Mouse (Mus musculus): ENCODE measurements around the gene Ccdc81.

The Ccdc81 gene

GRCm38 (mm10) chr7:89867221-89867620 lies 36.2 kb downstream of the Ccdc81 start:
- DNase-seq (ENCODE audit: low spot score in 2 of 2), result no peak

- DNase-seq (ENCODE audit: low spot score in 2 of 2), result no peak
These were observed 38.7 kb downstream of the Ccdc81 start for GRCm38 (mm10) chr7:89864769-89865168.

- DNase-seq (ENCODE audit: low spot score in 2 of 2), result no peak
These were observed 46.8 kb downstream of the Ccdc81 start for GRCm38 (mm10) chr7:89856440-89857217.

- DNase-seq (ENCODE audit: low spot score in 2 of 2), result no peak
These were observed 48.2 kb downstream of the Ccdc81 start for GRCm38 (mm10) chr7:89855196-89855595.

GRCm38 (mm10) chr7:89853131-89853530 lies 50.3 kb downstream of the Ccdc81 start:
- no peak for DNase-seq (ENCODE audit: low spot score in 2 of 2)

GRCm38 (mm10) chr7:89852158-89853095 lies 51.0 kb downstream of the Ccdc81 start:
- no peak for DNase-seq (ENCODE audit: low spot score in 2 of 2)

- no peak for DNase-seq (ENCODE audit: low spot score in 2 of 2)
These were observed 52.9 kb downstream of the Ccdc81 start for GRCm38 (mm10) chr7:89850510-89850909.

- DNase-seq (ENCODE audit: low spot score in 2 of 2), result no peak
These were observed 57.8 kb downstream of the Ccdc81 start for GRCm38 (mm10) chr7:89845669-89846068.

GRCm38 (mm10) chr7:89843533-89843932 lies 59.9 kb downstream of the Ccdc81 start:
- DNase-seq (ENCODE audit: low spot score in 2 of 2), result no peak

- no peak for DNase-seq (ENCODE audit: low spot score in 2 of 2)
These were observed 60.3 kb downstream of the Ccdc81 start for GRCm38 (mm10) chr7:89843121-89843520.

GRCm38 (mm10) chr7:89842404-89842715 lies 61.1 kb downstream of the Ccdc81 start:
- no peak for DNase-seq (ENCODE audit: low spot score in 2 of 2)

GRCm38 (mm10) chr7:89841670-89842403 lies 61.6 kb downstream of the Ccdc81 start:
- DNase-seq (ENCODE audit: low spot score in 2 of 2), result peak; percentile 62 to 86

- DNase-seq (ENCODE audit: low spot score in 2 of 2), result no peak
These were observed 63.7 kb downstream of the Ccdc81 start for GRCm38 (mm10) chr7:89839721-89840120.

GRCm38 (mm10) chr7:89837841-89838240 lies 65.6 kb downstream of the Ccdc81 start:
- DNase-seq (ENCODE audit: low spot score in 2 of 2), result no peak

- DNase-seq (ENCODE audit: low spot score in 2 of 2), result no peak
These were observed 66.8 kb downstream of the Ccdc81 start for GRCm38 (mm10) chr7:89836676-89837075.

GRCm38 (mm10) chr7:89835566-89835965 lies 67.9 kb downstream of the Ccdc81 start:
- no peak for DNase-seq (ENCODE audit: low spot score in 2 of 2)

- no peak for DNase-seq (ENCODE audit: low spot score in 2 of 2)
These were observed 69.9 kb downstream of the Ccdc81 start for GRCm38 (mm10) chr7:89833521-89833920.

- DNase-seq (ENCODE audit: low spot score in 2 of 2), result no peak
These were observed 74.2 kb downstream of the Ccdc81 start for GRCm38 (mm10) chr7:89829201-89829600.

GRCm38 (mm10) chr7:89828436-89829065 lies 74.9 kb downstream of the Ccdc81 start:
- no peak for DNase-seq (ENCODE audit: low spot score in 2 of 2)
